Mouse (Mus musculus) C2C12 (cell line): Measurements from ENCODE around the gene Tnfrsf1b. TPM values are rescaled to one million over a fixed set of nuclear protein-coding genes. Genes with fewer than 3 reads are reported as not detected.

Experiments used
- H3K27me3 ChIP-seq: one replicate; pipeline ENCODE4 v1.6.1; 2011; ENCODE audit not compliant: control insufficient read depth, insufficient read depth, insufficient read length
- H3K36me3 ChIP-seq: one replicate; pipeline ENCODE4 v1.6.1; 2011; ENCODE audit not compliant: control insufficient read depth, insufficient read depth
- H3K4me3 ChIP-seq: one replicate; pipeline ENCODE4 v1.5.1; 2011; ENCODE audit warnings: mild to moderate bottlenecking, control low read depth; ENCODE audit not compliant: poor library complexity, insufficient read depth, severe bottlenecking
- H3K79me2 ChIP-seq: one replicate; pipeline ENCODE4 v1.6.1; 2011; ENCODE audit not compliant: control insufficient read depth, insufficient read depth
- H3K79me3 ChIP-seq: one replicate; pipeline ENCODE4 v1.6.1; 2011; ENCODE audit warnings: low read depth, control low read depth
- H3ac ChIP-seq: one replicate; pipeline ENCODE3; 2011; ENCODE audit warnings: low read depth; ENCODE audit not compliant: control insufficient read depth, insufficient read length
- CEBPB ChIP-seq: IDR thresholded peaks from one replicate; pipeline ENCODE4 v1.6.1; 2011; ENCODE audit warnings: low read depth, mild to moderate bottlenecking, control low read depth, moderate library complexity
- CTCF ChIP-seq: IDR thresholded peaks from one replicate; pipeline ENCODE4 v1.5.1; 2011; ENCODE audit not compliant: control insufficient read depth, insufficient read depth, insufficient read length
- FOSL1 ChIP-seq: IDR thresholded peaks from one replicate; pipeline ENCODE4 v1.8.0; 2011; ENCODE audit warnings: mild to moderate bottlenecking, low read length; ENCODE audit not compliant: poor library complexity, insufficient read depth, severe bottlenecking
- MAX ChIP-seq: IDR thresholded peaks from one replicate; pipeline ENCODE4 v1.6.1; 2011; ENCODE audit warnings: mild to moderate bottlenecking, control low read depth
- MYOD1 ChIP-seq: IDR thresholded peaks from one replicate; pipeline ENCODE4 v1.6.1; 2011; ENCODE audit warnings: low read depth; ENCODE audit not compliant: control insufficient read depth, insufficient read length
- MYOG ChIP-seq: IDR thresholded peaks from one replicate; pipeline ENCODE4 v1.6.1; 2011; ENCODE audit not compliant: control insufficient read depth, insufficient read length; ENCODE audit errors: extremely low read depth
- USF1 ChIP-seq: IDR thresholded peaks from one replicate; pipeline ENCODE4 v1.6.1; 2011; ENCODE audit warnings: low read depth, mild to moderate bottlenecking, control low read depth, moderate library complexity
- polyA plus RNA-seq: library from polyadenylated mRNA; unstranded; fragments of >200 nt; fragmentation: generic; extraction: Trizol; gene quantifications from one replicate; pipeline ENCODE4 v1.2.1, GENCODE M21; 2012; ENCODE audit warnings: missing spikeins

Gene Tnfrsf1b
- polyA plus RNA-seq, 1 experiment, result 7.7 TPM

DNA sequence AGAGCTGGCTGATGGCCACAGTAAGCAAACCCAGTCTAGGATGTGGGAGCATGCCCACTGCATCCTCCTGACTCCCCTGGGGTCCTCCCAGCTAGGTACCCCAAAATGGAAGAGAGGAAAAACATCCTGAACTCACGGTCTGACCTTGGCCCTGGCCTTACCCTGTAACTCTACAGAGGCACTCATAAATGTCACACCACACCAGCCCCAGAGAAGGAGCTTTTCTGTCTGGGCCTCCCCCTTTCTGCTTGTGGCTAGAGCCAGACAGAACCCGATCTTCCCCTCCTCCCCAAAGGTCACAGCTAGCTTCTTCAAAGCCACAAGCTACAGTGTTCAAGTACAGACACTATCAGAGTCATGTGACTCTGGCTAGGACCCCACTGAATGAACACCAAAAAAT lies 25.3 kb downstream of the Tnfrsf1b start:
- Histone ChIP-seq H3K79me3 (peaks cover 1% of the 10 kb centered on the region), H3ac (no peak overlapping the region), H3K27me3 (no peaks in the 10 kb centered on the region), H3K4me3 (no peak overlapping the region), H3K79me2 (no peaks in the 10 kb centered on the region), H3K36me3 (peaks cover 55% of the 10 kb centered on the region)
- TF ChIP-seq MYOD1, result no peak
- no peak for TF ChIP-seq MYOG
- no peak for TF ChIP-seq CEBPB
- no peak for TF ChIP-seq MAX
- no peak for TF ChIP-seq FOSL1
- no peak for TF ChIP-seq USF1
- no peak for TF ChIP-seq CTCF

DNA sequence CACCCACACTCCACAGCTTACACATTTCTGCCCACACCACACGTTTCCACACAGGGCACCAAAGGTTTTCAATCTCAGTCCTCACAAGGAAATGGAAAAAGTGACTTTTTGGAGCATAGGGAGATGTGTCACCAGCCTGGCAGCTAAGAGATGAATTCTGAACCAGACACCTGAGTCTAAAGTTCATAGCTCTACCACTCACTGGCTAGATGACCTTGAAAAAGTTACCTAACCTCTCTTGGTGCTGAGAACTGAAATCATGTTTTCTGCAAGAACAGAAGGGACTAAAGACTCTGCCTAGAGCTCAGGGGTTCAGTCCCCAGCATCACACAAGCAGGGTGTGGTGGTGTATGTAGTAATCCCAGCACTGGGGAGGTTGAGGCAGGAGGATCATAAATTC lies 26.7 kb downstream of the Tnfrsf1b start:
- H3K79me2 ChIP-seq, result no peaks in the 10 kb centered on the region
- TF ChIP-seq FOSL1 (no peak), USF1 (no peak), MYOD1 (no peak), CEBPB (no peak), CTCF (no peak)
- H3K79me3 ChIP-seq, result no peaks in the 10 kb centered on the region
- no peak overlapping the region for H3ac ChIP-seq
- H3K4me3 ChIP-seq, result no peak overlapping the region
- H3K36me3 ChIP-seq, result peaks cover 50% of the 10 kb centered on the region
- H3K27me3 ChIP-seq, result no peaks in the 10 kb centered on the region

DNA sequence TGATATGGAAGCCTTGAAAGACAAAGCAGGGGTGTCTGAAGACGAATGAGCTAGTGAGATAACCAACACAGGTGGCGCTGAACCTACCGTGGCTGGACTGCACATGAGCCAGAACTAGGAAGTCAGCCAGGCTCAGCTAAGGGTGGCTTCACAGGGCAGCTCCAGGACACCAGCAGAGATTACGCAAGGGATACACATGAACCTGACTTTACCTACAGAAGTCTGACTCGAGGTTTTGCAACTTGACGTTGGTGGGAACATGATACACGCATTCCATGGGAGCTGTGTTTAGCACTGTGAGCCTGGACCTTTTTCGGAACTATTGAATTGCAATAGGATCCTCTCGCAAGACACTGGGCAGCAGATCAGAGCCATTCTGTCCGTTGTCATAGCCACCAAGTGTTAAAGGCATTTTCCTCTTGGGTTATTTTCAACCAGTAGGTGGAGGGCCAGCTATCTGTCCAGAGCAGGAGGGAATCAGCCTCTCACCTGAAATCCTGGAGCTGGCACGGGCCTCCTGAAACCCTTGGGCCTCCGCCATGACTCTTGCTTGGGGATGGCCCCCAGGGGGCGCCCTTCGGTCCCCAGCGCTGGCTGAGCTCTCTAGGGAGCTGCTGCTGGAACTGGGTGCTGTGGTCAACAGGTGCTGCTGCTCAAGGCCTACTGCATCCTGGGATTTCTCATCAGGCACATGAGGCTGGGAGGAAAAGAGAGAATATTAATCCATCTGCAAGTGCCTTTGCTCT lies 27.3 kb downstream of the Tnfrsf1b start:
- peaks cover 44% of the 10 kb centered on the region for H3K36me3 ChIP-seq
- TF ChIP-seq FOSL1 (no peak), CEBPB (peak; percentile 23)

DNA sequence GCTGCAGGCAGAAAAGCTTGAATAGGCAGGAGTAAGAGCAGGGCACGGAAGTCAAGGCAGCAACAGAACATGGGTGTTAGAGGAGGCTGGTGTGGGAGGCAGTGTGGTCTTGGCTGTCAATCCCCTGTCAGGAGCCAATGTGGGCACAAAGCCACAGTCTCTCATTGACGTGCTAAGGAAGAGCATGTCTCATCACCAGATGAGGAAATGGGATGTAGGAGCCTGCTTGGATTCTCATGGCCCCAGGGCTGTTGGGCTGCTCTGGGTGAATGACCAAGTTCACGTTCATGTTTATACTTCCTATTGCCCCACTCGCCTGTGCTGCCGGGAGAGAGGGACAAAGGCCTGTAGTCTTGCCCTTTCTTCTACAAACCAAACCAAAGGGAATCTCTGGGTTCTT lies 28.8 kb downstream of the Tnfrsf1b start:
- Histone ChIP-seq H3ac (no peak overlapping the region), H3K27me3 (no peaks in the 10 kb centered on the region), H3K79me3 (no peaks in the 10 kb centered on the region), H3K4me3 (no peak overlapping the region), H3K36me3 (peaks cover 47% of the 10 kb centered on the region), H3K79me2 (no peaks in the 10 kb centered on the region)
- TF ChIP-seq FOSL1 (no peak), MYOD1 (no peak), CEBPB (no peak), MAX (no peak), USF1 (no peak), CTCF (no peak), MYOG (no peak)

More for the DNA sequence above, 27.3 kb downstream of the Tnfrsf1b start:
- Histone ChIP-seq H3K79me3 (no peaks in the 10 kb centered on the region), H3K4me3 (no peak overlapping the region), H3K27me3 (no peaks in the 10 kb centered on the region), H3K79me2 (no peaks in the 10 kb centered on the region), H3ac (no peak overlapping the region)

DNA sequence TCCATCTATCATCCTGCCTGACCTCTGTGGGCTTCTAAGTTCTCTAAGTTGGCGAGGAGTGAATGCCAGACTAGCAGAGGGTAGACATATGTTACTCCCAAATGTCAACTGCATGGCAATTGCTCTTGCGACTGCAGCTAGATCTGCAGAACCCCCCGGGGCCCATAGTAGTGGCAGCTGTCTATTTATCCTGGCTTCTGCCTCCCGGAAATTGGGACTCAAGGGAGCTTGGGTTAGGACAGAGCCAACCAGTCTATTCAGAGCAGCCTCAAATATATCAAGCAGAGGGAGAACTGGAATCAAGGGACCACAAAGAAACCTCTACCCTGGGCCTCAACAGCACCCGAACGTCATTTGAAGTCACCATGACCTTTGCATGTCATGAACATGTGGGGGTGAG lies 29.6 kb downstream of the Tnfrsf1b start:
- Histone ChIP-seq H3K79me3 (no peaks in the 10 kb centered on the region), H3K36me3 (peaks cover 47% of the 10 kb centered on the region), H3ac (no peak overlapping the region), H3K27me3 (no peaks in the 10 kb centered on the region), H3K79me2 (no peaks in the 10 kb centered on the region), H3K4me3 (no peak overlapping the region)
- TF ChIP-seq USF1, result no peak
- TF ChIP-seq MYOG, result no peak
- no peak for TF ChIP-seq CEBPB
- TF ChIP-seq CTCF, result no peak
- no peak for TF ChIP-seq MAX
- no peak for TF ChIP-seq FOSL1
- no peak for TF ChIP-seq MYOD1

DNA sequence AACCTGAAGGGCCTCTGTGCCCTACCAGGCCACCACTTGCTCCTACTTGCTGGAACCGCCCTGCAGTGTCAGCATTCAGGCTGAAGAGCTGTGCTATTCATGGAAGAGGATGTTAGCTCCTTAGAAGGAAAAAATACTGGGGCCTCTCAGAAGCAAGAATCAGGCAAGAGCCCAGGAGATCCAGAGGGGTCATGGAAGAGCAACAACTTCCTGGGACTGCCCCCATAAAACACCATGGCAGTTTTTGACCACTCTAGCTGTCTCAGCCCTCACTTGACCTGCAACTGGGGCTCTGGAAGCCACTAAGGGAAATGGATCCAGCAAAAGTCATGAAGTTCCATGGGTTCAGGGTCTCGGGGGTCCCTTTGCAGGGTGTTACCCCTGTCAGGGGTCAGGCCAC lies 31.3 kb downstream of the Tnfrsf1b start:
- no peaks in the 10 kb centered on the region for H3K27me3 ChIP-seq
- no peak overlapping the region for H3K4me3 ChIP-seq
- no peaks in the 10 kb centered on the region for H3K79me3 ChIP-seq
- H3K36me3 ChIP-seq, result peaks cover 40% of the 10 kb centered on the region
- H3K79me2 ChIP-seq, result no peaks in the 10 kb centered on the region
- TF ChIP-seq MAX (no peak), MYOG (no peak), MYOD1 (no peak), CEBPB (no peak)
- H3ac ChIP-seq, result no peak overlapping the region
